Mouse (Mus musculus) right cerebral cortex, postnatal 36 days (tissue): ENCODE data around the gene Grik4.

ENCODE experiments used
- DNase-seq, 2 experiments: peaks; one replicate each; pipeline ENCODE4 v3.0.0; 2022; ENCODE audit warnings: low spot score in 2 of 2, mixed read lengths in 1 of 2

Grik4 gene

GRCm38 (mm10) chr9:42943781-42944535 lies at the start of gene Grik4:
Grik4 (minus strand) TSS chr9:42944493.
- no peak for DNase-seq

- DNase-seq: no peak
These were observed 49.4 kb upstream of the Grik4 start for GRCm38 (mm10) chr9:42993659-42994058.

- peak in 1 of 2 experiments; percentile 37 for DNase-seq
These were observed 43.7 kb upstream of the Grik4 start for GRCm38 (mm10) chr9:42987988-42988387.

- DNase-seq: no peak
These were observed 24.7 kb upstream of the Grik4 start for GRCm38 (mm10) chr9:42968894-42969521.

GRCm38 (mm10) chr9:42967731-42968130 lies 23.4 kb upstream of the Grik4 start:
- DNase-seq: no peak

- peak; percentile 41 to 54 for DNase-seq
These were observed 20.5 kb upstream of the Grik4 start for GRCm38 (mm10) chr9:42964809-42965208.

- peak; percentile 59 for DNase-seq
These were observed 20.1 kb upstream of the Grik4 start for GRCm38 (mm10) chr9:42964366-42964765.

- no peak for DNase-seq
These were observed 18.2 kb upstream of the Grik4 start for GRCm38 (mm10) chr9:42962506-42962905.

DNA sequence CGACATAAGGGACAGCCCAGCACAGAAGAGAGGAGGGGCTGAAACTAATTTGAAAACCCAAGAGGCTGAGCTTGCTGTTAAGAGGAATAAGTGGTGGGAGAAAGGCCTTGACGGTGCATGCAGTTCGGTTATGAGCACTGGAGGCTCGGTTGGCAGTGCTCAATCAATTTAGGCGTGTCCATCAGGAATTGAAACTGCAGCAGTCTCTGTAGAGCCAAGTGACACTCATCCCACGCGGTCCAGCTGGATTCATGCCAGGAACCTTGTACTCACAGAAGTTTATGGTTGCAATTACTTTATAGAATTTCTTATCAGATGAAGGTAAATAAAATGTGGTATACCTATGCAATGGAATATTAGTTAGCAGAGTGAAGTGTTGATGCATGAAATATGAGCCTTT lies 14.1 kb upstream of the Grik4 start:
- DNase-seq: no peak

GRCm38 (mm10) chr9:42948381-42948780 lies 4.1 kb upstream of the Grik4 start:
- DNase-seq: no peak

DNA sequence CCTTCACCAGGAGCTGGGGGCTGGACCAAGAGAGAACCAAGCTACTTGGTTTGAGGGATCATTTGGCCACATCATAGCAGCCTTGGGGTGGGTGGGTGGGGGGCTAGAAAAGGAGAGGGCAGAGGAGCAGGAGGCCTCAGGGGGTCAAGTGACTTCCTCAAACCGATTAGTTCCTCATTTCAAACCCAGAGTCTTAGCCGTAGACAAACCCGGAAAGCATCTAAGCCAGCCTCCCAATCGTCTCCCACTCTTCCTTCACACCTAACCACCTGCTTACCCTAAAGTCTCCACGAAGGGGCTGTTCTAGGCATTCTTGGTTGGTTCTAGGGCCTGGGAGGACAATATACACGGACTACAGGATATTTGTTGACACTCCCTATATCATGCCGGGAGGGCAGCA lies 881 bp upstream of the Grik4 start:
- DNase-seq: no peak

- peak; percentile 70 to 74 for DNase-seq
These were observed 278 bp upstream of the Grik4 start for GRCm38 (mm10) chr9:42944536-42945006.

DNA sequence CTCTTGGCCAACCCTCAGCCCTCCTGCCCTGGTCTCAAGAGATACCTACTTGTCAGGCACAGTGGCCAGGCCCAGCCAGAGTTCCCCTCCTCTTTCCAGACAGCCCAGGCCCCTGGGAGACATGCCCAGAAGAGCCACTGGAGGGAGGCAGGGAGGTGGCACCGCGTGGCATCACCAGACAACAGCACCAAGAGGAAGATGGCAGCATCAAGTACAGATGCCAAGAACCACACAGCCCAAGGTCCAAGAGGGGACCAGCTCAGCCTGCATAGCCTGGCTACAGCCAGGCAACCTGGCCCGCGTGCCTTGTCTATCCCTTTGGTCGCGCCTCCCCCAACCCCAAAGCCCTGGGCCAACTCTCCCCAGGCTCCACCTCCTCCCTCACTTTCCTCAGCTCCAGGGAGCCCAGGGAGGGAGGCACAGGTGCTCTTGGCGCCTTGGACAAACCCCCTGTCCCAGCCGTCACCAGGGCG lies 1.2 kb downstream of the Grik4 start:
- DNase-seq: peak in 1 of 2 experiments; percentile 29

- no peak for DNase-seq
These were observed 2.1 kb downstream of the Grik4 start for GRCm38 (mm10) chr9:42942148-42942547.

- no peak for DNase-seq
These were observed 12.1 kb downstream of the Grik4 start for GRCm38 (mm10) chr9:42932146-42932545.

- no peak for DNase-seq
These were observed 16.8 kb downstream of the Grik4 start for GRCm38 (mm10) chr9:42927498-42927897.

GRCm38 (mm10) chr9:42926564-42926963 lies 17.7 kb downstream of the Grik4 start:
- DNase-seq: no peak

GRCm38 (mm10) chr9:42921830-42922229 lies 22.5 kb downstream of the Grik4 start:
- DNase-seq: no peak

DNA sequence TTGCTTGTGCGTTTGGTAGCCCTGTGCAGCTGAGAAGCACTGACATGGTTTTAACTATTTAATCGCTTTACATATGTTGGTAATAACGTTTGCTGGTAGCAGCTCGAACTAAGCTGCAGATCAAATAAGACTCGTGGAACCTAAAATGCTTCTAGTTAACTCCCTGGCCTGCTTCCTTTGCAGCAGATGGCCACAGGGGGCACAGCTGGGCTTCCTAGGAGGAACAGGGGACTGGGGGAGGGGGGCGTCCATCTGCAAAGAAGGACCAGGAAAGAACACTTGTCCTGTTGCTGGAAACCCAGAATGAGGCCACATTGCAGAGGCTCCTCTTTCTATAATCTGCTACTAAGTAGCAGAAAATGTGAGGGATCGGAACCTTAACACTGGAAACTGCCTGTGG lies 24.1 kb downstream of the Grik4 start:
- DNase-seq: no peak

DNA sequence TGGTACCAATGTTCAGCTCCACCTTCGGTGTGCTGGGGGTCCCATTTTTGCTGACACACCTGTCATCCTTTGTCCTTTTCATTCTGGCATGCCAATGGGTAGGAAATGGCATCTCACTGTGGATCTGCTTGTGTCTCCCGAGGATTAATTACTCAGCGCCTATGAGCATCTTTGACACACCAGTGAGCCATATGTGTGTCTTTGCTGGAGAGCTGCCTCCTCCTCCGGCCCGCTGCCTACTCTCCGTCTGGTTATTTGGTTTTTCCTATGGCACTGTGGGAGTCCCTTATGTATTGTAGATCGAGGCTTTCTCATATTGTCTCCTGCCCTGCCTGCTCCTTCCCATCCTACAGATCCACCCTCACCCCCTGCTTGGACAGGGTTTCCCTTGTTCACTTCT lies 26.4 kb downstream of the Grik4 start:
- DNase-seq: peak; percentile 66 to 69

GRCm38 (mm10) chr9:42913201-42913600 lies 31.1 kb downstream of the Grik4 start:
- no peak for DNase-seq

- DNase-seq: no peak
These were observed 35.5 kb downstream of the Grik4 start for GRCm38 (mm10) chr9:42908657-42909313.

GRCm38 (mm10) chr9:42906995-42907394 lies 37.3 kb downstream of the Grik4 start:
- DNase-seq: no peak
